Mouse (Mus musculus) frontal cortex, adult 2 months (tissue): ENCODE results near the gene Zxdc. TPM values are rescaled to one million over a fixed set of nuclear protein-coding genes. Genes with fewer than 3 reads are reported as not detected.

Experiments
- DNase-seq, 2 experiments: peaks; one replicate each; pipeline ENCODE4 v3.0.0; 2022; ENCODE audit warnings: low spot score in 1 of 2; ENCODE audit errors: extremely low spot score in 1 of 2
- polyA plus RNA-seq: library from polyadenylated mRNA; depleted of rRNA; stranded (reverse); fragments of >200 nt; gene quantifications from 2 replicates; pipeline ENCODE4 v1.2.3, GENCODE M21; 2012; rRNA removed

The Zxdc gene
- polyA plus RNA-seq, 1 experiment = 18.3 TPM

DNA sequence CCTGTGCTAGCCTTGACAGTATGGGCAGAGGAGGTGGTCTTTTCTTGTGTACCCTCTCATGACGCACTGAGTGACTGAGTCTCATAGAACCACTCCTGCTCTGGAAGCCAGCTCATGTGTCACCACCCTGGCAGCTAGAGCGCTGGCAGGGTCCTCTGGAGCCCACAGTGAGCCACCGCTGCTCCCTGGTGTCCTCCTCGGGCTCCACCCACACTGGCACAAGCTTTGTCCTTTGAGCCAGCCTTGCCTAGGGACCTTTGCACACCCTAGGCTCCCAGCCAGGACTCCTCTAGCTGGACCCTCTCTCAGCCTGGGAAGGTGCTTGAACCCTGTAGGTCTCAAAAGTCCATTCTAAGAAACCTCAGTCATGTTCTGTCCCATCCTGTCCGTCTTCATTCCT, 81.4 kb downstream of the Zxdc start:
- DNase-seq = no peak

DNA sequence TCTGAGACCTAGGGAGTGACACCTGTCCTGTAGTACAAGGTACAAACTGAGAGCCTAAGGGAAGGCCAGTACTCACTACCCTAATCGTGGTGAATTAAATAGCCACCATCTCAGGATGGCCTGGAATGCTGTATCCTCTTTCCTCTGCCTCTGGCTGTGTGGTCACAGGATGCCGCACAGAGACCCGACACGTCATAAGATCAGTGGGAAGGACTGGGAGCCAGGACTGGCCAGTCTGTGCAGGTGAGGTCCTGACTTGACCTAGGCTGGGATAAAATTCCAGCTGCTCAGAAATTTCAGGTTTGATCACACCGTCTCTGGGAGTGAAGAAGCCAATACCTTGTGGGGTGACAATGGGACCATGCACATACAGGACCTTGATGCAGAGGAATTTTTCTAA, 82.2 kb downstream of the Zxdc start:
- no peak for DNase-seq

DNA sequence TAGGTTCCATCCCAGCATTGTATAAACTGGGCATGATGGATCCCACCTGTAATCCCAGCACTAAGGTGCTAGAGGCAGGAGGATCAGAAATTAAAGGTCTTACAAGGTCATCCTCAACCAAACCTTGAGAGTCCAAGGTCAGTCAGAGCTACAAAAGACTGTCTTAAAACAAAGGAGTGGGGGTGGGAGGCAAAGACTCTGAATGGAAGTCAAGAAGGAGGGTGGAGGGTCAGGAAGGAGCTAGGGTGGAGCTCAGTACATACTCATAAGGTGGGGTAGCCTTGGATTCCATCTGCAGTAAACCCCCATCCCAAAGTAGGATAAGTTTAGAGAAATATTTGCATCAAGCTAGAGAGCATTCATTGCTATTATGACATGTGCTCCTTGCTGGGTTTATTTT, 83.3 kb downstream of the Zxdc start:
- no peak for DNase-seq

Other genes starting within 250 kb of the Zxdc start
- gene Vmn1r51, start 246.9 kb upstream of the Zxdc start, polyA plus RNA-seq = not detected in 2 replicates
- not detected in 2 replicates for gene Vmn1r52, start 194.7 kb upstream of the Zxdc start, polyA plus RNA-seq
- not detected in 2 replicates for gene V1ra8, start 166.7 kb upstream of the Zxdc start, polyA plus RNA-seq
- gene Vmn1r53, start 145.1 kb upstream of the Zxdc start, polyA plus RNA-seq = not detected in 2 replicates
- gene Vmn1r54, start 123.2 kb upstream of the Zxdc start, polyA plus RNA-seq = not detected in 2 replicates
- not detected in 2 replicates for gene BC048671, start 68.3 kb upstream of the Zxdc start, polyA plus RNA-seq
- 0.04 and 0.17 TPM in 2 replicates for gene Chst13, start 44.3 kb upstream of the Zxdc start, polyA plus RNA-seq
- gene Uroc1, start 36.2 kb upstream of the Zxdc start, polyA plus RNA-seq = not detected in 2 replicates
- gene Cfap100, start 59.3 kb downstream of the Zxdc start, polyA plus RNA-seq = 6.3 TPM in 2 replicates
- gene Klf15, start 93.1 kb downstream of the Zxdc start, polyA plus RNA-seq = 27.2 and 28.4 TPM in 2 replicates
- gene Aldh1l1, start 116.9 kb downstream of the Zxdc start, polyA plus RNA-seq = 51.6 and 55.0 TPM in 2 replicates
- gene Slc41a3, start 235.2 kb downstream of the Zxdc start, polyA plus RNA-seq = 6.7 and 6.9 TPM in 2 replicates